Mouse (Mus musculus): ENCODE measurements around the gene Mfn1.

DNA sequence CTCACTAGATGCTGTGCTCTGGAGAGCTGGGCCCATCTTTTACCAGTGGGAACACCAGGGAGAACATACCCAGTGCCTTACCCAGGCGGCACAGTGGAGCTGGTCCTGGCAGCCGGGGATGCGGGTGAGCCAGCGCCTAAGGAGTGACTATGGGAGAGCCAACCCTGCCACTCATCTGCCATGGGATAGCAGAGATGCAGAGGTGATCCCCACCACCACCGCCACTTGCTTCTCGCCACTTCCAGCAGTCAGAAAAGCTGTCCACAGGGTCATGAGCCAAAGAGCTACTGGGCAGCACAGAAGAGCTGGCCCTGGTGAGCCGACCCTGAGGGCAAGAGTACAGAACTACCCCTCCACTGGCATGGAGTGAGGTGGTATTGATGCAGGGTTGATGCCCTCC, 49.3 kb upstream of the Mfn1 start:
- TF ChIP-seq CTCF (conservative IDR thresholded peaks at IDR 0.05; ENCODE audit: insufficient read depth, insufficient read length, low read depth, low read length): no peak
- TF ChIP-seq POLR2A (IDR thresholded peaks at IDR 0.05; ENCODE audit: low read depth, low read length): no peak

Measured in kidney, adult 2 months (tissue).